ENCODE assay signal across 9 mouse cellular contexts in the genomic region with DNA sequence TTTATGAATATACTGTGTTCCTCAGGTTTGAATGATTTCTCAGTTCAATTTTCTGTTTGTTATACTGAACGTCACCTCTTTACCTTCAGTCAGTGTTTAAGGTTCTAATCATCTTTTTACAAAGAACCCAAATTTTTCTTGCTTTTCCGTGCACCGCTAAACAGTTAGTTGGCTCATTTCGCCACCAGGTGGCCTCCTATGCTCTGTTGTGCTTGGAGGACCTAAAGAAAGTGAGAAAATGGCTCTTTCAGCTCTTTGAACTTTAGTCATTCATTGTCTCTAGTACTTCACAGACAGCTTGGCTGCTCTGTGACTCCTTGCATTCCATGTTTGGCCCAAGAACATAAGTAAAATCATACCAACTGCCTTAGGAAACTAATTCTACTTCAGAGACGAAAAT.
DNase-seq lines count a peak whose midpoint lies in the region; ATAC-seq lines count a peak whose summit lies in the region.
"Had no signal": no experiment of that assay in that cellular context is flagged by ENCODE, and none has a peak within 500 bp of the region (broad histone marks: within the 10 kb centered on the region; RNA-seq: fewer than 3 reads in every experiment).

No protein-coding gene starts in this region.

- no peaks in the 10 kb centered on the region for H3K4me1 ChIP-seq in kidney, embryonic 14.5 days (ENCODE audit: control insufficient read depth, insufficient read depth, low read length)
- H3K4me1 ChIP-seq: embryonic facial prominence, embryonic 12.5 days; limb, embryonic 15.5 days had no signal

- ATAC-seq in kidney, embryonic 14.5 days (ENCODE audit: low FRiP score, low TSS enrichment) = no peak

- H3K36me3 ChIP-seq in kidney, embryonic 14.5 days (ENCODE audit: control insufficient read depth, insufficient read depth, low read length) = no peaks in the 10 kb centered on the region
- H3K36me3 ChIP-seq: embryonic facial prominence, embryonic 12.5 days; limb, embryonic 15.5 days had no signal

- H3K27ac ChIP-seq in kidney, embryonic 14.5 days (ENCODE audit: low read depth, low read length) = no peak overlapping the region
- H3K27ac ChIP-seq: embryonic facial prominence, embryonic 12.5 days; limb, embryonic 15.5 days had no signal

- WGBS in kidney, embryonic 14.5 days = 27% methylated on average over 5 of the region's 5 CpGs

- no peak overlapping the region for H3K4me2 ChIP-seq in kidney, embryonic 14.5 days (replicated peaks; ENCODE audit: low read depth, low read length)
- H3K4me2 ChIP-seq: embryonic facial prominence, embryonic 12.5 days; limb, embryonic 15.5 days had no signal

- no peaks in the 10 kb centered on the region for H3K9me3 ChIP-seq in kidney, embryonic 14.5 days (ENCODE audit: control insufficient read depth, low read length)
- H3K9me3 ChIP-seq: embryonic facial prominence, embryonic 12.5 days; limb, embryonic 15.5 days had no signal

- no peaks in the 10 kb centered on the region for H3K27me3 ChIP-seq in kidney, embryonic 14.5 days (ENCODE audit: control insufficient read depth, insufficient read depth, low read length)
- H3K27me3 ChIP-seq: embryonic facial prominence, embryonic 12.5 days; limb, embryonic 15.5 days had no signal

- peak; percentile 45 for DNase-seq in kidney, adult 18-20 months
- DNase-seq in urinary bladder, postnatal 14 days (ENCODE audit: low spot score) = peak; percentile 31
- no peak for DNase-seq in urinary bladder, adult 2 months (ENCODE audit: low spot score)
- DNase-seq in brain, adult 2 months (ENCODE audit: low read depth, low spot score) = peak; percentile 67
- DNase-seq in kidney, postnatal 36 days = peak; percentile 38 to 83
- no peak for DNase-seq in frontal cortex, postnatal 14 days (ENCODE audit: low spot score in 2 of 2)

- H3K9ac ChIP-seq in kidney, embryonic 14.5 days (ENCODE audit: low read depth, low read length) = no peak overlapping the region
- H3K9ac ChIP-seq: embryonic facial prominence, embryonic 12.5 days; limb, embryonic 15.5 days had no signal

- no peak overlapping the region for H3K4me3 ChIP-seq in kidney, embryonic 14.5 days (ENCODE audit: low read length)
- H3K4me3 ChIP-seq: embryonic facial prominence, embryonic 12.5 days; limb, embryonic 15.5 days had no signal

Comparison
In these comparisons a context has a peak if more than half of its experiments do, and no peak if none do; other contexts are left out.
1. DNase-seq: peak in kidney, adult 18-20 months (single experiment), urinary bladder, postnatal 14 days (single experiment), brain, adult 2 months (single experiment) and kidney, postnatal 36 days (2 of 2); none in urinary bladder, adult 2 months (single experiment) and frontal cortex, postnatal 14 days (0 of 2).